Mouse (Mus musculus) CH12.LX (cell line): Measurements from ENCODE around the gene Pola2. TPM values are rescaled to one million over a fixed set of nuclear protein-coding genes. Genes with fewer than 3 reads are reported as not detected.

ENCODE experiments used
- DNase-seq: peaks from one replicate; pipeline ENCODE4 v3.0.0-alpha.2; 2013; ENCODE audit errors: extremely low read depth
- H3K27ac ChIP-seq: 2 replicates; pipeline ENCODE4 v1.5.1; 2012; ENCODE audit warnings: low read depth, mild to moderate bottlenecking, control low read depth, moderate library complexity; ENCODE audit not compliant: insufficient read depth
- H3K27me3 ChIP-seq: replicated peaks from 2 replicates; pipeline ENCODE3; 2012; ENCODE audit warnings: inconsistent platforms
- H3K36me3 ChIP-seq, 2 experiments: replicated peaks in 1 of 2; 2 replicates each; pipeline versions ENCODE3 to v1.6.1; 2012; ENCODE audit warnings: inconsistent platforms in 1 of 2, low read length in 1 of 2, mild to moderate bottlenecking in 1 of 2, mixed read lengths in 1 of 2, moderate library complexity in 1 of 2; ENCODE audit not compliant: control insufficient read depth in 1 of 2, insufficient read depth in 1 of 2
- H3K4me1 ChIP-seq, 2 experiments: 2 replicates each; pipeline ENCODE4 v1.6.1; 2012; ENCODE audit warnings: inconsistent platforms in 1 of 2, moderate library complexity in 1 of 2; ENCODE audit not compliant: insufficient read depth in 2 of 2, control insufficient read depth in 1 of 2
- H3K4me2 ChIP-seq: 2 replicates; pipeline ENCODE4 v1.6.1; 2012; ENCODE audit warnings: low read depth, mild to moderate bottlenecking, control low read depth; ENCODE audit not compliant: poor library complexity, insufficient read depth, severe bottlenecking
- H3K4me3 ChIP-seq, 3 experiments: fragments of 150-350 bp in 1 of 3; sonication (generic) in 1 of 3; replicated peaks in 1 of 3; 2 replicates each; pipeline versions ENCODE3 to v1.5.1; 2011 to 2012; ENCODE audit warnings: low read depth in 2 of 3, low read length in 2 of 3, mild to moderate bottlenecking in 2 of 3, moderate library complexity in 2 of 3, control low read depth in 1 of 3, improper control_type of control experiment in 1 of 3, inconsistent platforms in 1 of 3, mixed read lengths in 1 of 3; ENCODE audit not compliant: poor library complexity in 1 of 3
- H3K79me2 ChIP-seq: replicated peaks from 2 replicates; pipeline ENCODE4 v1.6.1; 2012; ENCODE audit warnings: mild to moderate bottlenecking, moderate library complexity; ENCODE audit not compliant: control insufficient read depth, poor library complexity, insufficient read depth, severe bottlenecking; ENCODE audit errors: extremely low read depth
- H3K9ac ChIP-seq: 2 replicates; pipeline ENCODE4 v1.6.1; 2012; ENCODE audit warnings: low read depth, mild to moderate bottlenecking, control low read depth, moderate library complexity; ENCODE audit not compliant: insufficient read depth
- H3K9me3 ChIP-seq: replicated peaks from 2 replicates; pipeline ENCODE3; 2012; ENCODE audit warnings: low read length, inconsistent platforms, mixed read lengths
- BHLHE40 ChIP-seq: IDR thresholded peaks from 2 replicates; pipeline ENCODE4 v1.6.1; 2011; ENCODE audit warnings: mild to moderate bottlenecking, low read depth, low read length, improper control_type of control experiment
- CHD2 ChIP-seq: IDR thresholded peaks from 2 replicates; pipeline ENCODE4 v1.6.1; 2011; ENCODE audit warnings: low read length, improper control_type of control experiment
- CTCF ChIP-seq, 2 experiments: IDR thresholded peaks in 1 of 2; conservative IDR thresholded peaks in 1 of 2; 2 replicates each; pipeline ENCODE4 v1.5.1; 2011 to 2012; ENCODE audit warnings: low read depth in 2 of 2, low read length in 2 of 2, improper control_type of control experiment in 1 of 2, inconsistent platforms in 1 of 2, mild to moderate bottlenecking in 1 of 2, moderate library complexity in 1 of 2
- E2F4 ChIP-seq: IDR thresholded peaks from 2 replicates; pipeline ENCODE4 v1.6.1; 2011; ENCODE audit warnings: low read depth, low read length, improper control_type of control experiment; ENCODE audit not compliant: insufficient replicate concordance
- ELF1 ChIP-seq: IDR thresholded peaks from 2 replicates; pipeline ENCODE4 v1.6.1; 2014; ENCODE audit warnings: low read depth, mild to moderate bottlenecking, inconsistent platforms, low read length, improper control_type of control experiment
- ETS1 ChIP-seq: conservative IDR thresholded peaks from 2 replicates; pipeline ENCODE4 v1.6.1; 2012; ENCODE audit warnings: low read depth, mild to moderate bottlenecking, inconsistent platforms, low read length, improper control_type of control experiment, moderate library complexity
- GABPA ChIP-seq: IDR thresholded peaks from 2 replicates; pipeline ENCODE4 v1.6.1; 2012; ENCODE audit warnings: low read depth, low read length, improper control_type of control experiment, inconsistent platforms; ENCODE audit not compliant: insufficient replicate concordance
- IRF4 ChIP-seq: IDR thresholded peaks from 2 replicates; pipeline ENCODE4 v1.6.1; 2014; ENCODE audit warnings: low read depth, mild to moderate bottlenecking, inconsistent platforms, low read length, improper control_type of control experiment
- JUN ChIP-seq: IDR thresholded peaks from 2 replicates; pipeline ENCODE4 v1.6.1; 2011; ENCODE audit warnings: low read depth, mild to moderate bottlenecking, low read length, improper control_type of control experiment, moderate library complexity; ENCODE audit not compliant: insufficient read depth
- MAFK ChIP-seq: IDR thresholded peaks from 2 replicates; pipeline ENCODE4 v1.6.1; 2011; ENCODE audit warnings: low read length, improper control_type of control experiment; ENCODE audit not compliant: insufficient replicate concordance
- MAX ChIP-seq: IDR thresholded peaks from 2 replicates; pipeline ENCODE4 v1.6.1; 2011; ENCODE audit warnings: low read length, improper control_type of control experiment
- MEF2A ChIP-seq: IDR thresholded peaks from 2 replicates; pipeline ENCODE4 v1.6.1; 2014; ENCODE audit warnings: low read depth, mild to moderate bottlenecking, inconsistent platforms, low read length, improper control_type of control experiment, borderline replicate concordance
- MXI1 ChIP-seq: IDR thresholded peaks from 2 replicates; pipeline ENCODE4 v1.6.1; 2011; ENCODE audit warnings: mild to moderate bottlenecking, low read depth, low read length, improper control_type of control experiment
- NRF1 ChIP-seq: IDR thresholded peaks from 2 replicates; pipeline ENCODE4 v1.6.1; 2014; ENCODE audit warnings: low read depth, mild to moderate bottlenecking, inconsistent platforms, low read length, improper control_type of control experiment, moderate library complexity
- POLR2A ChIP-seq: IDR thresholded peaks from 2 replicates; pipeline ENCODE4 v1.6.1; 2011; ENCODE audit warnings: low read depth, mild to moderate bottlenecking, improper control_type of control experiment, low read length
- POLR2AphosphoS2 ChIP-seq: IDR thresholded peaks from 2 replicates; pipeline ENCODE4 v1.6.1; 2011; ENCODE audit warnings: low read depth, low read length, improper control_type of control experiment
- RAD21 ChIP-seq: IDR thresholded peaks from 2 replicates; pipeline ENCODE4 v1.6.1; 2011; ENCODE audit warnings: low read depth, mild to moderate bottlenecking, low read length, improper control_type of control experiment, moderate library complexity
- SIN3A ChIP-seq: IDR thresholded peaks from 2 replicates; pipeline ENCODE4 v1.6.1; 2012; ENCODE audit warnings: low read length, improper control_type of control experiment, inconsistent platforms
- TBP ChIP-seq: conservative IDR thresholded peaks from 2 replicates; pipeline ENCODE4 v1.6.1; 2011; ENCODE audit warnings: low read depth, low read length, improper control_type of control experiment
- UBTF ChIP-seq: IDR thresholded peaks from 2 replicates; pipeline ENCODE4 v1.6.1; 2012; ENCODE audit warnings: low read depth, mild to moderate bottlenecking, inconsistent platforms, low read length, improper control_type of control experiment, moderate library complexity
- USF1 ChIP-seq: IDR thresholded peaks from 2 replicates; pipeline ENCODE4 v1.6.1; 2014; ENCODE audit warnings: low read depth, mild to moderate bottlenecking, inconsistent platforms, low read length, improper control_type of control experiment
- USF2 ChIP-seq: conservative IDR thresholded peaks from 2 replicates; pipeline ENCODE4 v1.6.1; 2011; ENCODE audit warnings: low read depth, low read length, improper control_type of control experiment
- ZC3H11A ChIP-seq: IDR thresholded peaks from 2 replicates; pipeline ENCODE4 v1.6.1; 2012; ENCODE audit warnings: low read depth, mild to moderate bottlenecking, inconsistent platforms, low read length, improper control_type of control experiment
- ZKSCAN1 ChIP-seq: IDR thresholded peaks from 2 replicates; pipeline ENCODE4 v1.6.1; 2012; ENCODE audit warnings: low read depth, inconsistent platforms, low read length, improper control_type of control experiment, borderline replicate concordance
- ZNF384 ChIP-seq: IDR thresholded peaks from 2 replicates; pipeline ENCODE4 v1.6.1; 2012; ENCODE audit warnings: low read depth, low read length, improper control_type of control experiment, inconsistent platforms
- dilution Hi-C: fragments of 300-500 bp; cut with MboI; formaldehyde crosslinking; loops from 2 replicates; pipeline ENCODE4 v1.14.3; 2020; ENCODE audit warnings: low sequenced_read_pairs; ENCODE audit not compliant: extremely low pct_unique_long_range_greater_than_20kb, extremely low pct_ligation_motif_present
- in situ Hi-C: fragments of 300-500 bp; cut with MboI; formaldehyde crosslinking; loops from 3 replicates; pipeline ENCODE4 v1.14.3; 2019; ENCODE audit warnings: low sequenced_read_pairs, low pct_ligation_motif_present, low pct_unique_long_range_greater_than_20kb, mixed read lengths
- polyA plus RNA-seq: library from polyadenylated mRNA; unstranded; fragments of >175 nt; gene quantifications from 2 replicates; pipeline ENCODE4 v1.2.1, GENCODE M21; 2012; ENCODE audit warnings: low read depth; ENCODE audit not compliant: insufficient read length
- total RNA-seq, 2 experiments: library from RNA; depleted of rRNA; stranded (reverse); fragments of 300-350 nt in 1 of 2; fragments of >200 nt in 1 of 2; gene quantifications; 2 replicates each; pipeline ENCODE4 v1.2.3; 2012 to 2014

Pola2 gene
- total and polyA plus RNA-seq, 3 experiments: 60.3 to 91.4 (median 71.7) TPM

DNA sequence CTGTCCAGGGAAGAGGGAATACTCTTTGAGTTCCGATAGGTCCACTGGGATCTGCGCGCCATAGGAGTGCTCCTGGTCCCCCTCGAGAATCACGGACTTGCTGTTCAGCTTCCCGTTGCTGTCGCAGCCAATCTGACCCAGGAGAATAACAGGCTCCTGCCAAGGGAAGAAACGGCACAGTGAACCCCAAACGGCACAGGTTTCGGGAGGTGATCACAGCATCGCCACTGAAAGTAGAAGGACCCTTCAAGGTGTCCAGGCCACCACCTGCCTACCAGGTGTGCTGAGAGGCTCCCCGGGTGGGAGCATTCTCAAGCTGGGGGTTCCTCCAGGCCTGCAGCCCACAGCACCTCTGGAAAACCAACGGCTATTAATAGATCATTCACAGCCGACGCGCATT is 12.4 kb downstream of the Pola2 start:
- no peaks in the 10 kb centered on the region for H3K79me2 ChIP-seq
- H3K36me3 ChIP-seq: peaks cover 77 to 97% of the 10 kb centered on the region in 2 experiments
- dilution Hi-C loops: no loop called here
- H3K9ac ChIP-seq: no peak overlapping the region
- H3K4me3 ChIP-seq: no peak overlapping the region
- H3K4me2 ChIP-seq: no peak overlapping the region
- H3K27ac ChIP-seq: no peak overlapping the region
- no peak for TF ChIP-seq MXI1
- TF ChIP-seq USF2: no peak
- TF ChIP-seq CTCF (conservative IDR thresholded peaks at IDR 0.05 in 1 of 2, IDR thresholded peaks at IDR 0.05 in 1 of 2; ENCODE audit: low read depth in 2 of 2, low read length in 2 of 2): no peak
- no peak for TF ChIP-seq RAD21
- TF ChIP-seq USF1: no peak
- no peak for TF ChIP-seq BHLHE40
- TF ChIP-seq E2F4: no peak
- no peak for TF ChIP-seq GABPA
- no peak for TF ChIP-seq SIN3A
- no peak for TF ChIP-seq CHD2
- no peaks in the 10 kb centered on the region for H3K27me3 ChIP-seq
- no peaks in the 10 kb centered on the region for H3K9me3 ChIP-seq
- H3K4me1 ChIP-seq: peaks cover 0 to 10% of the 10 kb centered on the region in 2 experiments; a peak in 2 of 4 replicates
- in situ Hi-C loops: no loop called here
- DNase-seq: no peak

DNA sequence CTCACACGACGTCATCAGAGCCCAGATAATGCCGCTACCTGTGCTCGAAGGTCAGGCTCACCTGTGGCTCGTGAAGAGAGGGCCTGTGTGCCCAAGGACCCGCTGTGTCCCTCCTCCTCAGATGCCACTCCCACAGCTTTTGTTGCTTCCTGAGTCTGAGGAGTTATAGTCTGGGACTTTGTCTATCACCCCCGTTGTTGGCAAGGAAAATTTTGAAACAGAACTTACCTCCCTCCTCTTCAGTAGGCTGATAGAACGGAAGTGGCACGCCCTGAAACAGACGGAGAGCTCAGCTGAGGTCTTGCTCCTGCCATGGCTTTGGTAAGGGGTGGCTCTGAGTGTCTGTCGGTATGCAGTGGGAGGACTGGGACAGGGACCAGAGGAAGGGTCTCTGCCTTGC is 13.8 kb downstream of the Pola2 start:
- Histone ChIP-seq H3K79me2 (no peaks in the 10 kb centered on the region), H3K27ac (no peak overlapping the region), H3K27me3 (no peaks in the 10 kb centered on the region), H3K9me3 (no peaks in the 10 kb centered on the region), H3K4me1 (peaks cover 0 to 16% of the 10 kb centered on the region in 2 experiments; a peak in 2 of 4 replicates), H3K4me3 (no peak overlapping the region), H3K9ac (no peak overlapping the region), H3K36me3 (peaks cover 74 to 97% of the 10 kb centered on the region in 2 experiments), H3K4me2 (no peak overlapping the region)
- no peak for DNase-seq
- dilution Hi-C loops (no loop called here), in situ Hi-C loops (no loop called here)
- no peak for TF ChIP-seq JUN
- no peak for TF ChIP-seq ELF1
- TF ChIP-seq POLR2A: no peak
- no peak for TF ChIP-seq ZC3H11A
- TF ChIP-seq TBP: no peak
- no peak for TF ChIP-seq NRF1
- no peak for TF ChIP-seq CHD2
- no peak for TF ChIP-seq POLR2AphosphoS2
- TF ChIP-seq MEF2A: no peak
- no peak for TF ChIP-seq UBTF
- TF ChIP-seq ETS1: no peak
- no peak for TF ChIP-seq IRF4
- TF ChIP-seq MAX: no peak
- TF ChIP-seq USF1: no peak
- no peak for TF ChIP-seq E2F4
- no peak for TF ChIP-seq MAFK
- no peak for TF ChIP-seq ZKSCAN1
- TF ChIP-seq ZNF384: no peak
